Mouse (Mus musculus) cerebellum, adult 18-20 months (tissue): ENCODE results near the gene Mib2.

Experiments
- DNase-seq, 2 experiments: peaks; one replicate each; pipeline ENCODE4 v3.0.0; 2021

Gene Mib2

DNA sequence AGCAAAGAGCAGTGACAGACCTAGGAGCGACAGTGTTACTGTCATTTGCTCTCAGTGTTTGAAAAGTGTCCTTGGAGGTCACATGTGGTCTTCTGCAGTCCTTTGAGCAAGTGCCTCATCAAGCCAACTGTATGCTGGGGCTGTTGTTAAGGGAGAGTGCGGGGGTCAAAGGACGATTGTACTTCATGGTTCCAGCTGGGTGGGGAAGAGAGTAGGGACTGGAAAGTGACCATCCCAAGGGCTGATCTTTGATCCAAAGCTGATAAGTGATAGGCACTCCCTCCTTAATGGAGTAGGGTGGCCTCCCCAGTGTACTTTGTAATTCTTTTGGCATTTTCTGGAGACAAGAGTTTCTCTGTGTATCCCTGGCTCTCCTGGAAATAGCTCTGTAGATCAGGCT, 57.1 kb downstream of the Mib2 start:
- DNase-seq, result no peak

DNA sequence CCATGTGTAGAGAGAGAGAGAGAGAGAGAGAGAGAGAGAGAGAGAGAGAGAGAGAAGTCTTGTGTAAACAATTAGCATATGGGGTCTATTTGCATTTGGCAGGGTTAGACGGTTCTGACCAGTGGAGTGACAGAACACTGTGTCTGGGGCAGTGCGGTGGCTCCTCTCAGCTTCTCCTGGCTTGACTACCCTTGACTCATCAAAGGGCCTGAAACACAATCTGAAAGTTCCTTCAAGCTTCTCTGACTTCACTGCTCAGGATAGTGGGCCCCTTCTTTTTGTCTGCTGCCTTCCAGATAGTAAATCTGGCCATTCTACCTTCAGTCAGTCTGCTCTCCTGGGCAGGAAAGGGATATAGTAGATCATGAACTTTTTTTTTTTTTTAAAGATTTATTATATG, 62.2 kb downstream of the Mib2 start:
- DNase-seq, result no peak

DNA sequence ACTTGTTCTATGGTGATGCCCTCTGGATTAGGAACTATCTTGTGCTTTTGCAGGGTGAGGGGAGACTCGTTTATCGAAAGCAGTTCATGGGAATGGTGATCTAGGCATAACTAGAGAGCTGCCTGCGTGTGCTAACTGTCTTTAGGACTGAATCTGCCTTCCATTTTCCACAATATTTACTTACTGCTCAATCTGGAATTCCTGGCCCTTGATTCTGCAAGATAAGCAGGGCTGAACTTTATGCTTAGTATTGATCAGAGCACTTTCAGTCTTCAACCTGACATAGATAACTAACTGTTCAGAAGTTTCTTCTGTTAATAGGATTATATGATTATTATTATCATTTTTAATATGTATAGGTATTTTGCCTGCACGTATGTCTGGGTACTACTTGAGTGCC, 63.9 kb downstream of the Mib2 start:
- DNase-seq, result no peak
